Mouse (Mus musculus): Measurements from ENCODE around the gene Gm49355.

GRCm38 (mm10) chr14:12345241-12345921 lies 61.6 kb downstream of the Gm49355 start:
- TF ChIP-seq POLR2A (IDR thresholded peaks at IDR 0.05; ENCODE audit: insufficient read length, low read depth) (no peak), SRF (IDR thresholded peaks at IDR 0.05; ENCODE audit: control insufficient read depth, insufficient read length, low read depth) (no peak), MAX (IDR thresholded peaks at IDR 0.05; ENCODE audit: low read depth) (no peak), POLR2AphosphoS2 (IDR thresholded peaks at IDR 0.05; ENCODE audit: insufficient read length, low read depth) (no peak), E2F4 (IDR thresholded peaks at IDR 0.05; ENCODE audit: insufficient read depth) (no peak), MYOD1 (IDR thresholded peaks at IDR 0.05; ENCODE audit: control insufficient read depth in 1 of 3, insufficient read length in 2 of 3, low read depth in 2 of 3) (no peak), MYOG (IDR thresholded peaks at IDR 0.05; ENCODE audit: control insufficient read depth in 1 of 3, insufficient read depth in 1 of 3, insufficient read length in 2 of 3, low read depth in 2 of 3) (no peak), TCF12 (IDR thresholded peaks at IDR 0.05; ENCODE audit: insufficient read depth, poor library complexity, severe bottlenecking) (no peak), TCF3 (IDR thresholded peaks at IDR 0.05; ENCODE audit: insufficient read length, low read depth) (no peak)
